Mouse (Mus musculus) liver, embryonic 14.5 days (tissue): ENCODE measurements at regions not wholly inside any gene's neighbourhood (a gene's known extent, or its start where the extent isn't known, plus 50 kb on each side); places are given as distances from the start of the nearest gene placed in this dataset.

ENCODE experiments used
- CTCF ChIP-seq: IDR thresholded peaks from 2 replicates; pipeline ENCODE4 v1.5.1; 2016; ENCODE audit warnings: antibody characterized with exemption, low read depth, control low read depth
- EP300 ChIP-seq: IDR thresholded peaks from 2 replicates; pipeline ENCODE4 v1.6.1; 2016; ENCODE audit warnings: antibody characterized with exemption, low read depth

- TF ChIP-seq CTCF (no peak), EP300 (no peak)
Observed at GRCm38 (mm10) chr15:65579353-65579752, 564.6 kb upstream of the Gm21961 start.
